Mouse (Mus musculus) embryonic fibroblast, embryonic 13.5 days (primary cell): ENCODE data around the gene Pgpep1.

Experiments used
- CTCF ChIP-seq: IDR thresholded peaks from 2 replicates; pipeline ENCODE4 v1.5.1; 2011; ENCODE audit warnings: mild to moderate bottlenecking, control low read depth, low read length, moderate library complexity, borderline replicate concordance; ENCODE audit not compliant: insufficient read depth
- POLR2A ChIP-seq: IDR thresholded peaks from 2 replicates; pipeline ENCODE4 v1.6.1; 2011; ENCODE audit warnings: low read depth, mild to moderate bottlenecking, control low read depth, low read length, moderate library complexity

DNA sequence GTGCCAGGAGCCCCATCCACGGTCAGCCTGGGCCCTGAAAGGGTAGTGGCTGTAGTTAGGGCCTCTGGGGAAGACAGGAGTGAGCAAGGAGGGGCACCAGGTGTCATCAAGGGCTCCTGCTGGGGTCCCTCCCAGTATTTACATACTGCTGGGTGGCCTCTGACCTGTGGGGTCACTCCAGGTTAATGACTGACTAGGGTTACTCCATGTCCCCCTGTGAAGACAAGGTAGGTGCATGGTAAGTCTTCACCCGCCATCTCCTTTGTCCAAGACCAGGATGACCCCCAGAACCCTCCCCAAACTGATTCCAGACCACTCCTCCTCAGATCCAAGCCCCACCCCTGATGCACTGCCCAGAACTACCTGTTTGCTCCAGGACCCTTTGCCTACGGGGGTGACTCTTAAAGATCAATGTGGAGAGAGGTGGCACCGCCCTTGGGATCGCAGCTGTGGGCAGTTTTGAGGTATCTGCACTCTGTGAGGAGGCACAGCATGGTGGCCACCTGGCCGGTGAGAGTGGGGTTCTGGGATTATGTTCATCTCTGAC, 27.8 kb downstream of the Pgpep1 start, which contains the start of gene Gdf15:
- TF ChIP-seq CTCF (no peak), POLR2A (no peak)
